Mouse (Mus musculus): ENCODE results near the gene Phf7.

- no peak for TF ChIP-seq CTCF (conservative IDR thresholded peaks at IDR 0.05; ENCODE audit: insufficient read depth, insufficient read length, low read depth, low read length)
- no peak for TF ChIP-seq POLR2A (IDR thresholded peaks at IDR 0.05; ENCODE audit: low read depth, low read length)
These were observed 9.8 kb upstream of the Phf7 start for GRCm38 (mm10) chr14:31260932-31261331.
